Mouse (Mus musculus) spleen, postnatal 36 days (tissue): ENCODE measurements around the gene Esyt2.

Experiments used
- DNase-seq, 2 experiments: peaks; one replicate each; pipeline ENCODE4 v3.0.0; 2022; ENCODE audit warnings: low spot score in 2 of 2, mixed read lengths in 1 of 2

The Esyt2 gene

DNA sequence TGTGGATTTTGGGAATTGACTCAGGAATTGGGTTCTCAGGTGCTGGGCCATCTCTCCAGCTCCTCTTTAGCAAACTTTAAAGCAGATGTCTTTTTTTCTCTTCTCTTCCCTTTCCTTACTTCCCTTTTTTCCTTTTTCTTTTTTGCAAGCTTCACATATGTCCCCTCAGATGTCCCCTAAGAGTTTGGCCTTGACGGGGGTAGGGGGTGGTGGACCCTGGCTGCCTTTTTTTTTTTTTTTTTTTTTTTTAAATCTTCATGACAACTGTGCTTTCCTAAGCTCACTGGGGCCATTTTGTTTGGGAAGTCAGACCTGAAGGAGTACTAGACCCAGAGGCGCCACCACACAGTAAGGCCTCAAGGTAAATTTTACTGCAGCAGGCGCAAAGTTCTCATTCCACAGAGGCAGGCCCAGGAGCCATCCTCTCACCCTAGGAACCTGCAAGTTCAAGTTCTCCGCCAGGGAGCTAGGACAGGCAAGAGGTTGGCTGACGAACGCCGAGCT is 795 bp upstream of the Esyt2 start:
- DNase-seq: no peak

DNA sequence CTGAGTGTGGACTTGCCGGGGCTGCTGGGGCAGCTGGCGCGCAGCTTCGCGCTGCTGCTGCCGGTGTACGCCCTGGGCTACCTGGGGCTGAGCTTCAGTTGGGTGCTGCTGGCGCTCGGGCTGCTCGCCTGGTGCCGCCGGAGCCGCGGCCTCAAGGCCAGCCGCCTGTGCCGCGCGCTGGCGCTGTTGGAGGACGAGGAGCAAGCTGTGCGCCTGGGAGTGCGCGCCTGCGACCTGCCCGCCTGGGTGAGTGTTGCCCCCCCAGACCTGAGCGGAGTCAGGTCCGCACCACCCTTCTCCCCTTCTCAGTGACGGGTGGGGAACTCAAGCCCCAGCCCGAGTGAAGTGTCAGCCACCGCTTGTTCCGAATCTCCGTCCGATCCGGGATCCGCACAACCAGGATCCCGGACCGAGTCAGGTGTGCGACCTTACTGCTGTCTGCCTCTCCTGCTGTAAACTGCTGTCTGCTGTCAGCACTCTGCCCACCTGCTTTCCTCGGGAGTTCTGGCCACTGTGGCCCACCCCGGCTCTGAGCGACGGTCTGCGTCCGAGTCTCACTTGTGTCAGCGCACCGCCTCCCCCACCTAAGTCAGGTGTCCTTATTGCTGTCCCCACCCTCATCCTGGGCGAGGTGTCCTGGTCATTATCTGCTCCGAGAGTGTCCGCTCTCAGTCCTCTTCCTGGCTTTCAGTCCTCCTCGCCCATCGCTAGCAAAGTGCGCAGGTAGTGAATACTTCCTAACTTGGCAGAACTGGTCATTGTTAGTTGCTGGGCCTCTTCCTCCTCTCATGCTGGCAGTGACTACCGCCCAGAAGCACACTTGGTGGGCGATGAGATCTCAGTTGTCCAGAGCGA is 658 bp downstream of the Esyt2 start:
- DNase-seq: peak; percentile 23 to 42

DNA sequence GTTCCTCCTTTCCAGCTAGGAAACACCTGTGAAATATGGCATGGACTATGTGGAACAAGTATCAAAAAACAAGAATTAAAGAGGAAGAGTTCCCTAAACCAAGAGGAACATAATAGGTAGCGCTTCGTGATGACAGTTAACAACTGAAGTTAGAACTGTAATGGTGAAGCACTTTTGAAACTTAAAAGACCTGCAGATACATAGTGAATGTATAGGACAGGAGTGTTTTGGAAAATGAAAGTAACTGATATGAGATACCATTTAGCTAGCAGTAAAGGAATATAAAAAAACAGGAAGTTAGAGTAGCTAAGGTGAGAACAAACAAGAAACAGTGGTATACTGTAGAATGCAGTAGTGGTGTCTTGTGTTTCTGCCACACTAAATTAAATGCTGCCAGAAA is 1.9 kb downstream of the Esyt2 start:
- DNase-seq: no peak

DNA sequence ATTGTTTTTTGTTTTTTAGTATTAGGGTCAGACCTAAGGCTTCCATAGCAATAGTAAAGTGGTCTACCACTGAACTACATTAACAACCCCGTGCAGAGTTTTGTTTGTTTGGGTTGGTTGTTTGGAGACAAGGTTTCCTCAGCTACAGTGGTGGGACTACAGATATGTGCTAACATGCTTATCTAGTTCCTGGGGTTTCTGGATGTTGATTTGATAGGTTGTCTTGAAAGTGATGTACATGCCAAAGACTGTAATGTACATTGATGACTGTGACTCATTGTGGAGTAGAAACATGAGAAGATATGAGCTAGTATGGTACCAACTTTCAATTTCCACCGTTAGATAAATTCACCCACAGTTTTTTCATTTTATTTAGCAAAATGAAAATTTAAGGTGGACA is 2.5 kb downstream of the Esyt2 start:
- no peak for DNase-seq

DNA sequence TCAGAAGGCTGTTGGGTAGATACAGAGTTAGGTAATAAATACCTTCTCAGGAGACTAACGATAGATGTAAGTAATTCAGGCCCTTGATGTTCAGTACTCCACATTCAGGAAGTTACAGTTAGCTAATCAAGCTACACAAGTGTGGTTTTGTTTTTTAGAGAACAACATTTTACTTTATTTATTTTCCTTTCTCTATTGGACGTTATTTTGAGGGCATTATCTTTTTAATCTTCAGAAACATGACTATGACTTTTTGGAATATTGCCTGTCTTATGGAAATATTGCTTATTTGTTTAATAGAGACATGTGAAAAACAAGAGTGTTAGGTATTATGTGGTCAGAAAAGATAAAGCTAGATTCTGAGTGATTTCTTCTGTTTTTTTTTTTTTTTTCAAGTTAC is 12.2 kb downstream of the Esyt2 start:
- no peak for DNase-seq

DNA sequence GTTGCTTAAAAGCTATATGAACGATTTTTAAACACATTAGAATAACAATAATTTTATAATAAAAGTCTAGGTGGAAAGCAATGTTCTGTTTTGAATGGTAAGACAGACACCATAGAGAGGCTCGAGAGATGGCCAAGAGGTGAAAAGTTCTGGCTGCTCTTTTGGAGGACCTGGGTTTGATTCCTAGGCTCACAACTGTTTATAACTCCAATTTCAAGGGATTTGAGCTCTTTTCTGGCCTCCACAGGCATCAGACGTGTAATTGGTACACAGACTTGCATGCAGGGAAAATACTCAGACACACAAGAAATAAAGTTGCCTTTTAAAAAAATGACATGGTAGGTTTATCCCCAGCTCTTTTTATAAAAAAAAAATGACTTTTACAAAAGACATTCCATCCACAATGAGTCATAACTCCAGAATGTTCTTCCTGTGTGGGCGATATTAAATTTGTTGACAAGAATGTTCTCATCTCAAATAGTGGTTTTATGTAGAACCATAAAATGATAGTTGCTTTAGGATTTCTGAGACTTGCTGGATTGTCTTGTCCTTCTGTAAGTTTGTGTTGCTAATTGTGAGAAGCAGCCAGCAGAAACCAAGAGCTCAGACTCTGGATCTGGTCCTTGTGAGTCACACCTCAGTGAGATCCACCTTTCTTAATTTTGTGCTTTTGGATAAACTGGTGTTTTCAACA is 12.8 kb downstream of the Esyt2 start:
- no peak for DNase-seq

DNA sequence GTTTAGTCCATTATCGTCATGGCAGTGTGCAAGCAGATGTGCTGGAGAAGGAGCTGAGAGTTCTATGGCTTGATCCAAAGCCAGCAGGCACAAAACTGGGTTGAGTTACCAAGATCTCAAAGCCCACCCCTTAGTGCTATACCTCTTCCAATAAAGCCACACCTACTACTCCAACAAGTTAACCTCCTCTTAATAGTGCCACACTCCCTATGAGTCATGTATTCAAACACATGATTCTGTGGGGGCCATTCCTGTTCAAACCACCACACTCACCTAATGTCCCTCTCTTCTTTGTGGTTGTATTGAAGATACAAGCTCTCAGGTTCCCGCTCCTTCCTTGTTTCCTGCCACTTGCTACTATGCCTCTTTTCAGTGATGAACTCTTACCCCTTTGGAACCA is 18.9 kb downstream of the Esyt2 start:
- DNase-seq: no peak

DNA sequence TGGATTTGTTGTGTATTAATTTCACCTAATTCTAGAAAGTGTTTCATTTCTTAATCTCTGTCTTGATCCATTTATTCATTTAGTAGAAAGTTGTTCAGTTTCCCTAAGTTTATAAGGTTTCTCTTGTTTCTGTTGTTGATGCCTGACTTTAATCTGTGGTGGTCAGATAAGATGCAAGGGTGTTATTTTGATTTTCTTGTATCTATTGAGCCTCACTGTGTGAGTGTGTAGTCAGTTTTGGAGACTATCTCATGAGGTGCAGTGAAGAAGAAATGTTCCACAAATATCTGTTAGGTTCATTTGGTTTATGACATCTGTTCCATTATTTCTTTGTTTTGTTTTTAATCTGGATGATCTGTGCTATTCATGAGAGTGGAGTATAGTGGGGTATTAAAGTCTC is 21.2 kb downstream of the Esyt2 start:
- DNase-seq: no peak

DNA sequence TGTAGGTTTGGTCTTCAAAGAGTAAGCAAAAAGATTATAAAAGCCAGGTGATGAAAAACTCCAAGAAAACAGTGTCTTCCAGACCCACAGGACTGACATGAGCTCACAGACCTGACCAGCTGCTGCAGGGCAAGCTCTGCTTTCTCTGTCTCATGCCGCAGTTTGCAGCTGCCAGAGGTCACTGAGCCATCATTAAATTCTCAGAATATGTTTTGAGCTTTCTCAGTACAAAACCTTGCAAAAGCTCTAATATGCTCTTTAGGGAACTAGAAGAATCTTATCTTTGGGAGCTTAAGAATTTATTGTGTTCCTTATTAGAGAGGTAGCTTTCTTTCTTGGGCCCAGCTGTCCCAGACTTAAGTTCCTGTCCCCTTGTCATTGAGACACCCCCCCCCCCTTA is 25.0 kb downstream of the Esyt2 start:
- DNase-seq: no peak

DNA sequence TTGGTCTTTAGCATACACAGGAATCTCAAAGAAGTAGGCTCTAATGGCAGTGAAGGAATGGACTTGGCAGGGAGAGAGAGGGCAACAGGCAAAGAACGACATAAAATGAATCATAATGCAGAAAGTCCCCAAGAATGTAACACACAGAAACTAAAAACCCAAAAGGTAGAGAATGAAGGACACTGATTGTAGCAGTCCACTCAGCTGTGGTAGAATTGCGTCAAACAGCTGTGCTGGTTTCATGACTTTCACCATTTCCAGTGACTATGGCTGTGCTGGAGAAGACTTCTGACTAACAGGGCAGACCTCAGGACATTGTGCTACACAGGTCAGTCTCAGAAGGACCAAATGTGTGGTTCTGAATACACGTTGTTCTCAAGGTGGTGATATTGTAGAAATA is 26.9 kb downstream of the Esyt2 start:
- DNase-seq: no peak

DNA sequence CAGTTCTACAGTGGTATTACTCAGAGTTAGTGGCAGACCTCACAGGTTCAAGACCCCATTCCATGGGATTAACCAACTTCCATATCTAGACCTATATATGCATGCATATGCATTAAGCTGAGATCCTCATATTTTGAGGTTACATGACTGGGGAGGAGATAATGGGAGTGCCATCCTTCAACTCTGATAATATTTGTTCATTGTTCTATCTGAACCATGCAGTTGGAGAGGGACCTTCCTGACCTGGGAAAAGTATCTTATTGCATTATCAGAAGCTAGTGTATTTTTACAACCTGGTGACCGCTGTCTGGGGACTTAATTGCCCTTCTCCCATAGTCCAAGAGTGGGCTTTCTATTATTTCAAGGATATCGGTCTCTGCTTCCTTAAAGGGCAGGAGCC is 27.6 kb downstream of the Esyt2 start:
- DNase-seq: no peak

DNA sequence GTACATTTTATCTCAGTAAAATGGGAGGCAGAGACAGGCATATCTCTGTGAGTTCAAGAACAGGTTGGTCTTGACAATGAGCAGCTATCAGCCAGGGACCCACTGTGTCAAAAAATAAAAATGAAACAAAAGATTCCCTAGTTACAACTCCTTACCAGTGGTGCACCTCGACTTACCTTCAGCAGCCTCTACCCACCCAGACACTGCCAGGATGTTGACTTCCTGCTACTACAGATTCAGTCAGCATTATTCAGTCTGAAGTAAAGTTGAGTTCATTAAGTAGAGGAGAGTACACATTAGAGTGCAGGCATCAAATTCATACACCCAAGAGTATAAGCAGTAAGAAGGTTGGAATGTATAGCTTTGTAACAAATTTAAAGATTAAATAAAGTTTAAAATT is 32.8 kb downstream of the Esyt2 start:
- no peak for DNase-seq

DNA sequence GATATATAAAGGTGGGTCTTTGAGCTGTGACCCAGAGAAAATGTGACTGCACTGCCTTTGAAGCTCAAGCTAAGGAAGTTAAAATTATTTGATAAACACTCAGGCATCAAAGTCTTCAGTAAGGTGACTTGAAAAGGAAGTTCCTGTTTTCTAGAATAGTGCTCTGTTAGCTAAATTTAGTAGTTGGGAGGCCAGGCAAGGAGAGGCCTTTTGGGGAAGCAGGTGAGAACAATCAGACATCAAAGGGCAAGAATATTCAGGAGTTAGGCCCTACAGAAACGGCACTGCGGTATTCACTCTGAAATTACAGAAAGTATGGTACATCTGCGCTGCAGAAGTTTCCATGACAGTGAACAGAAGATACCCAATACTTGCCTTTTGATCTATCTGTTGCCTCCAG is 34.5 kb downstream of the Esyt2 start:
- peak; percentile 9 to 10 for DNase-seq

DNA sequence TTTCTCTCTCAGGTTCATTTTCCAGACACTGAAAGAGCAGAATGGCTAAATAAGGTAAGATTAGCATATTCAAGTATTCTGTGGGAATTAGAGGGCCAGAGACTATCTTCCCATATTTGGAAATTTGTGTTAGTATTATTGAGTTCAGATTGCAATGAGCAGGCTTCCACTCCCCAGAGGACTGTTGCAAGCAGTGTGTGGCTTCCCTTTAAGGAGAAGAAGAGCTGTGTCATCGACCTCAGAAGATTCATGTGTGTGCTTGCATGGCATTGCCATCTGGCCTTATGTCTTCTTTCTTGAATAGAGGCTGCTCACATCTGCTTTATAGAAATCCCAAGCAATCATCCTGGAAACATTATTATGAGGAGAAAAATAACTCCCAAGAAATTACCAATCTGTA is 36.8 kb downstream of the Esyt2 start:
- DNase-seq: no peak

DNA sequence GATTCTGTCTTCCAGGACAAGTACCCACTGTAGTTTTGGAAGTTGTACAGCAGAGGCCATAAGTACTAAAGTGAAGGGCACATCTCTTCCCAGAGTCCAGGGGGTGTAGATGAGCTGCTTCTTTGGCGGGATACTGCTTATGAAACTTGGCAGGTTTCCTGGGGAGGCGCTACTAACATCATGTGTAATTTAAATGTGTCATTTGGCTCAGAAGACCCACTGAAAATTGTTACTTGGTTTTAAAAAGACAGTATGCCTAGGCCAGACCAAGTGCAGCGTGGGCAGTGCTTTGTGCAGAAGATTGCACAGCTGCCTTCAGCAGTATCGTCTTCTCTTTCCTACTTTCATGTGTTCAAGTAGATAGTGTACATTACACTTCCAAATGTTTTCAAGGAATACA is 44.5 kb downstream of the Esyt2 start:
- no peak for DNase-seq

DNA sequence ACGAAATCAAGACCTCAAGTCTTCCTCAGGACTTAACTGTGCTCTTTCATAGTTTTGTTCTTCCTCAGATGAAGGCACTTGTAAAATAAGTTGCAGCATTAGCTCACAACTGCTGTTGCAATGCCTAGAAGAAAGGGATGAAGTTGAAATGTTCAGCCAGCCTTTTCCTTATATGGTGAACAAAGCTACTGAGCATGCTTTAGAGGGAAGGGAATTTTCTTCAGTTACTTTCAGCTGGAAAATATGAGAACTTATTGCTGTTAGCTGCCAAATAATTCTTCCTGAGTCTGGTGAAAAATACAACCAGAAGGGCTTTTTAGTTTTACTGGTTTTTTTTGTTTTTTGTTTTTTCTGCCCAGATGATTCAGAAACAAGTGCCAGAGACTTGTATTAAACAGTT is 45.2 kb downstream of the Esyt2 start:
- DNase-seq: no peak

DNA sequence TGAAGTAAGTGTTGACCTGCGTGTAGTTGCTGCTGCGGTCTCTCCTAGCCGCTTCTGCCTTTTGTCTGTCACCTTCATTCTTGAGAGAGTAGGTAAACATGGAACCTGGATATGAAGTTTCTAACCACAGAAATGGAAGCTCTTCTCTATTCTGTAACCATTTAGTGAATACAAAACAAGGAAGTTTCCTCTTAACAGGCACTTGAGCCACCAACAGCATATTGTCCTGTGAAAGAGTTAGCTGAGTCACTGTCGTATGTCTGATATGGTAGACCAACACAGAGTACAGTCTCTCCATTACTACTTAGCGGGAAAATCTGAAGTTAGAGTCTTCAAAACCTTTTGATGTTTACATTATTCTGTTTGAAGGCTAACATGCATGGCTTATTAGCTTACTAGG is 53.3 kb downstream of the Esyt2 start:
- no peak for DNase-seq

DNA sequence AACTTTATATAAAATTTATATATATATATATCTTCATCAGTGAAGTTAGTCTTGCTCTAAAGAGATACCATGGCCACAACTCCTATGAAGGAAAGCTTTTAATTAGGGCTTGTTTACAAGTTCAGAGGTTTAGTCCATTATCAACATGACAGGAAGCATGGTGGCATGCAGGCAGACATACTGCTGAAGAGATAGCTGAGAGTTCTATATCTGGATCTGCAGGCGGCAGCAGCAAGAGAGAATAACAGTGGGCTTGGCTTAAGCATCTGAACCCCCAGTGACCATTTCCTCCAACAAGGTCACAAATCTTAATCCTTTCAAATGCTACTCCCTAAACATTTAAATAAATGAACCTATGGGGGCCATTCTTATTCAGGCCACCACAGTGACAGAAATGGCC is 59.2 kb downstream of the Esyt2 start:
- no peak for DNase-seq

DNA sequence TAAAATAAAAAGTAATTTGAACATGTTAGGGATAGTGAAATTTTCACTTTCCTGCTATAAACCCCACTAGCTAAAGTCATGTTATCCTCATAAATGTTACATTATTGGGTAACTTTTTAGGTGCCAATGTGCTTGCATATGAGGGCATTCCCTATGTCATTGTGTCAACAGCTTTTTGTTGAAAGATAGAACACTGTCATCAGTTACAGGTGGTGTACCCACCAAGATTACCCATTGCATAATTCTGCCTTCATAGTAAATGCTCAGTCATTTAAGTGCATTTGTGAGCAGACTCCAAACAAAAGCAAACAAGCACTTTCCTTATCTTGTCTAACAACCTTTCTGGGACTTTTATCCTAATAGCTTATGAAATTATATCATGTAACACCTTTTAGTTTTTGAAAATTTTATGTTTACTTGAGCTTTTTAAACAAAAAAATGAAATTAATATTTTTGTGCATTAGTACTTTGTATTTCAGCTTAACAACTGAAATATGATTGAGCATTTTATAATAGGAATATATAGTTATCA is 67.8 kb downstream of the Esyt2 start:
- no peak for DNase-seq

DNA sequence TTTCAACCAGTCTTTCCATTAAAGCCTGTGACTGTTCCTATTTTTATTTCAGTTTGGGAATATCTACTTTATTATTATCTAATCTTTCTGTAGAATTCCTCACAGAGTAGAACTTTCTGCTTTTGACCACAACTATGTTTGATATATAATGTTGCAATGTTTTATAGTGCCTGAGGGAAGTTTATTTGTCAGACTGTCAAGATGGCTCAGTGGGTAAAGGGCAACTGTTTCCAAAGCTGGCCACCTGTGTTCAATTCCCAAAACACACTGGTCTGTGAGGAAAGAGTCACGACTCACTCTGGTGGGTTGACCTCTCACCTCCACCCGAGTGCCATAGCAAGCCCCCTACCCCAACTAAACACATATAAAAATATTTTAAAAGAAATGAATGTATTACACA is 68.4 kb downstream of the Esyt2 start:
- no peak for DNase-seq

DNA sequence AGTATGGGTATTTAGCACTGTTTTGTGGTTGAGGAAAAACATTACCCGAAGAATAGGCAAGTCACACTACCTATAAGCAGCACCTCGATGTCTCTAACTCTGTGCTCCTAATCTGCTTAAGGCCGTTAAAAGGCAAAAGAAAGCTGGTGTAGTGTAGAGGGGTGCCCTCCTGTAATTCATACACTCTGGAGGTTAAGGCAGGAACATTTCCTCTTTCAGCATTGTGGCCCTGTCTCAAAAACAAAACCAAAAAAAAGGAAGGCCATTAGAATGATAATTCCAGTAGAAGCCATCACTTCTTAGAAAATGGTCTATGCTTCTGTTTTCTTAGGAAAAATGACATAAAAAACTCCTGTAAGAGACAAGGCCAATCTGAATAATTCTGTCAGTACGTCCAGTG is 70.0 kb downstream of the Esyt2 start:
- DNase-seq: no peak

DNA sequence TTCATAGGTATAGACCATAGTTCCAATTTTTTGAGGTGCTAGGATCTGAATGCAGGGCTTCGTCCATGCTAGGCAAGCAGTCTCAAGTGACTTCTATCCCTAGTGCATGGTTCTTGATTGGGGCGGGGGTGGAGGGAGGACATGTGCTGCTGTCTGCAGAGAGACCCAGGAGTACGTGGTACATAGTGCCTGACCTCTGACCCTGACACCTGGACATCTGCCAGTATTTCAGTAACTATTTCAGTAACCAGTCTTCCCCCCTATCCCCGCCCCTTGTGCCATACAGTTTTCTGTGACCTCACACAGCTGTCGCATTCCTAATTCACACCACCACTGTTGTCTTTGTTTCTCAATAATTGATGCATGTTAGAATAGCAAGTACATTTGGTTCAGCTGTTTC is 71.4 kb downstream of the Esyt2 start:
- DNase-seq: no peak

DNA sequence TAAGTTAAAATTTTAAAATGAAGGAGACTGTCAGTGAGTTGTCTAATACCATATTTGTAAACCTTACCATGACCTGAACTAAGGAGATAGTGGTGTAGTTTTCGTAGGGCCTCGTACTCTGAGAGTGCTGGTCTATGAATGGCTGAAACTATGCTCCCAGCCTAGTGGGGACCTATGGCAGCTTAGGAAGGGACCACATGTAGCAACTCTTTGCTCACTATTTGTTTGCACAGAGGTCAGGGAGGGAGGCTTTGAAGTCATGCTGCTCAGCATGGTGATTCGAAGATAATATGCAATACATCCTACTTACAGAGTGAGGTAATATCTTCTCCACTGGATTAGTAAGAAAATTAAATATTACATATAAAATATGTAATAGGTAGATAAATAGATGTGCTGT is 73.7 kb downstream of the Esyt2 start:
- DNase-seq: no peak
